Mouse (Mus musculus): ENCODE results near the gene Abhd16a. TPM values are rescaled to one million over a fixed set of nuclear protein-coding genes. Genes with fewer than 3 reads are reported as not detected.
A peak's percentile ranks its signal among the peaks of the same experiment; 100 is the strongest.

Gene Abhd16a
- total and polyA plus RNA-seq, 3 experiments = 28.9 to 80.6 (median 35.6) TPM

GRCm38 (mm10) chr17:35047688-35048087, 41.4 kb upstream of the Abhd16a start:
- ATAC-seq (ENCODE audit: extremely low read depth, insufficient number of reproducible peaks, low FRiP score, poor library complexity, severe bottlenecking) (no peak), DNase-seq (ENCODE audit: low spot score) (no peak)
- Histone ChIP-seq H3K4me3 (ENCODE audit: low read depth, low read length) (peak overlapping the region; percentile 57; the same call in 1 of the 2 replicates), H3K27me3 (ENCODE audit: insufficient read depth, low read length) (no peaks in the 10 kb centered on the region), H3K4me1 (ENCODE audit: insufficient read depth, low read depth, low read length) (peaks cover 78% of the 10 kb centered on the region), H3K36me3 (replicated peaks) (peaks cover 24% of the 10 kb centered on the region), H3K9me3 (replicated peaks) (no peaks in the 10 kb centered on the region)
- TF ChIP-seq TAL1 (conservative IDR thresholded peaks at IDR 0.05; ENCODE audit: low read depth, low read length) (no peak), GATA1 (IDR thresholded peaks at IDR 0.05; ENCODE audit: borderline replicate concordance, low read length) (no peak)

GRCm38 (mm10) chr17:35048149-35048931, 40.7 kb upstream of the Abhd16a start:
- Histone ChIP-seq H3K4me1 (ENCODE audit: insufficient read depth, low read depth, low read length) (peaks cover 79% of the 10 kb centered on the region), H3K4me3 (ENCODE audit: low read depth, low read length) (peak overlapping the region; percentile 57; the same call in 1 of the 2 replicates), H3K36me3 (replicated peaks) (peaks cover 31% of the 10 kb centered on the region), H3K27me3 (ENCODE audit: insufficient read depth, low read length) (no peaks in the 10 kb centered on the region), H3K9me3 (replicated peaks) (no peaks in the 10 kb centered on the region)
- ATAC-seq (ENCODE audit: extremely low read depth, insufficient number of reproducible peaks, low FRiP score, poor library complexity, severe bottlenecking) (0 out of 2 replicates have a peak, but pooled peaks have one; percentile 2), DNase-seq (ENCODE audit: low spot score) (peak; percentile 71)
- TF ChIP-seq GATA1 (IDR thresholded peaks at IDR 0.05; ENCODE audit: borderline replicate concordance, low read length) = no peak
- TF ChIP-seq POLR2AphosphoS5 (IDR thresholded peaks at IDR 0.05; ENCODE audit: insufficient replicate concordance, low read depth, low read length) = no peak
- TF ChIP-seq TAL1 (conservative IDR thresholded peaks at IDR 0.05; ENCODE audit: low read depth, low read length) = no peak
- TF ChIP-seq GATA2 (IDR thresholded peaks at IDR 0.05; ENCODE audit: borderline replicate concordance, low read depth, low read length) = no peak
- TF ChIP-seq CTCF (IDR thresholded peaks at IDR 0.05; ENCODE audit: low read depth, low read length) = no peak

- TF ChIP-seq GATA2 (IDR thresholded peaks at IDR 0.05; ENCODE audit: borderline replicate concordance, low read depth, low read length) (no peak), CTCF (IDR thresholded peaks at IDR 0.05; ENCODE audit: low read depth, low read length) (no peak), POLR2AphosphoS5 (IDR thresholded peaks at IDR 0.05; ENCODE audit: insufficient replicate concordance, low read depth, low read length) (no peak), TAL1 (conservative IDR thresholded peaks at IDR 0.05; ENCODE audit: low read depth, low read length) (no peak), GATA1 (IDR thresholded peaks at IDR 0.05; ENCODE audit: borderline replicate concordance, low read length) (no peak)
- peaks cover 77% of the 10 kb centered on the region for H3K4me1 ChIP-seq (ENCODE audit: insufficient read depth, low read depth, low read length)
- no peak for DNase-seq (ENCODE audit: low spot score)
- no peak for ATAC-seq (ENCODE audit: extremely low read depth, insufficient number of reproducible peaks, low FRiP score, poor library complexity, severe bottlenecking)
- peaks cover 31% of the 10 kb centered on the region for H3K36me3 ChIP-seq (replicated peaks)
- H3K27me3 ChIP-seq (ENCODE audit: insufficient read depth, low read length) = no peaks in the 10 kb centered on the region
- H3K4me3 ChIP-seq (ENCODE audit: low read depth, low read length) = peak overlapping the region; percentile 81; the same call in 1 of the 2 replicates
- no peaks in the 10 kb centered on the region for H3K9me3 ChIP-seq (replicated peaks)
Observed at GRCm38 (mm10) chr17:35048932-35049440, 40.1 kb upstream of the Abhd16a start.

GRCm38 (mm10) chr17:35049561-35050016, 39.5 kb upstream of the Abhd16a start, which contains the start of gene Clic1:
Gene Clic1 (plus strand): TSS chr17:35049966.
- peak; percentile 9; the same call in 1 of the 2 replicates for ATAC-seq (ENCODE audit: extremely low read depth, insufficient number of reproducible peaks, low FRiP score, poor library complexity, severe bottlenecking)
- H3K36me3 ChIP-seq (replicated peaks) = peaks cover 34% of the 10 kb centered on the region
- H3K4me1 ChIP-seq (ENCODE audit: insufficient read depth, low read depth, low read length) = peaks cover 76% of the 10 kb centered on the region

GRCm38 (mm10) chr17:35050126-35050750, 38.8 kb upstream of the Abhd16a start:
- H3K4me1 ChIP-seq (ENCODE audit: insufficient read depth, low read depth, low read length) = peaks cover 74% of the 10 kb centered on the region
- H3K4me3 ChIP-seq (ENCODE audit: low read depth, low read length) = peak overlapping the region; percentile 81
- DNase-seq (ENCODE audit: low spot score) = peak; percentile 62
- H3K36me3 ChIP-seq (replicated peaks) = peaks cover 39% of the 10 kb centered on the region
- TF ChIP-seq TAL1 (conservative IDR thresholded peaks at IDR 0.05; ENCODE audit: low read depth, low read length) = no peak
- no peak for TF ChIP-seq CTCF (IDR thresholded peaks at IDR 0.05; ENCODE audit: low read depth, low read length)
- TF ChIP-seq POLR2AphosphoS5 (IDR thresholded peaks at IDR 0.05; ENCODE audit: insufficient replicate concordance, low read depth, low read length) = no peak
- TF ChIP-seq GATA1 (IDR thresholded peaks at IDR 0.05; ENCODE audit: borderline replicate concordance, low read length) = no peak
- no peak for TF ChIP-seq GATA2 (IDR thresholded peaks at IDR 0.05; ENCODE audit: borderline replicate concordance, low read depth, low read length)
- H3K9me3 ChIP-seq (replicated peaks) = no peaks in the 10 kb centered on the region
- no peaks in the 10 kb centered on the region for H3K27me3 ChIP-seq (ENCODE audit: insufficient read depth, low read length)
- ATAC-seq (ENCODE audit: extremely low read depth, insufficient number of reproducible peaks, low FRiP score, poor library complexity, severe bottlenecking) = peak; percentile 4; the same call in 1 of the 2 replicates

More at GRCm38 (mm10) chr17:35049561-35050016, 39.5 kb upstream of the Abhd16a start, which contains the start of gene Clic1:
- H3K27me3 ChIP-seq (ENCODE audit: insufficient read depth, low read length) = no peaks in the 10 kb centered on the region
- peak within 1 kb of the TSS; percentile 81 for H3K4me3 ChIP-seq (ENCODE audit: low read depth, low read length)
- DNase-seq (ENCODE audit: low spot score) = peak; percentile 80
- no peak for TF ChIP-seq CTCF (IDR thresholded peaks at IDR 0.05; ENCODE audit: low read depth, low read length)
- TF ChIP-seq GATA1 (IDR thresholded peaks at IDR 0.05; ENCODE audit: borderline replicate concordance, low read length) = no peak
- no peak for TF ChIP-seq GATA2 (IDR thresholded peaks at IDR 0.05; ENCODE audit: borderline replicate concordance, low read depth, low read length)
- TF ChIP-seq POLR2AphosphoS5 (IDR thresholded peaks at IDR 0.05; ENCODE audit: insufficient replicate concordance, low read depth, low read length) = no peak
- no peak for TF ChIP-seq TAL1 (conservative IDR thresholded peaks at IDR 0.05; ENCODE audit: low read depth, low read length)
- no peaks in the 10 kb centered on the region for H3K9me3 ChIP-seq (replicated peaks)

Measured in G1E (cell line).